Mouse (Mus musculus) thymus, adult 2 months (tissue): Measurements from ENCODE around the gene Gpcpd1. TPM values are rescaled to one million over a fixed set of nuclear protein-coding genes. Genes with fewer than 3 reads are reported as not detected.

Experiments
- DNase-seq: peaks from one replicate; pipeline ENCODE4 v3.0.0; 2021
- H3K27ac ChIP-seq: fragments of 200-500 bp; 2 replicates; pipeline ENCODE4 v1.5.1; 2012; ENCODE audit warnings: low read length, control low read depth; ENCODE audit not compliant: control insufficient read depth, insufficient read depth
- H3K27me3 ChIP-seq: fragments of 200-500 bp; 2 replicates; pipeline ENCODE4 v1.6.1; 2012; ENCODE audit warnings: mild to moderate bottlenecking, low read length, moderate library complexity, mixed read lengths; ENCODE audit not compliant: control insufficient read depth, insufficient read depth
- H3K36me3 ChIP-seq: fragments of 200-500 bp; 2 replicates; pipeline ENCODE4 v1.6.1; 2012; ENCODE audit warnings: mild to moderate bottlenecking, low read length, moderate library complexity; ENCODE audit not compliant: control insufficient read depth, insufficient read depth
- H3K4me1 ChIP-seq: fragments of 200-500 bp; replicated peaks from 2 replicates; pipeline ENCODE4 v1.6.1; 2012; ENCODE audit warnings: low read length; ENCODE audit not compliant: control insufficient read depth, insufficient read depth
- H3K4me3 ChIP-seq: fragments of 200-500 bp; 2 replicates; pipeline ENCODE4 v1.5.1; 2012; ENCODE audit warnings: mild to moderate bottlenecking, low read length, control low read depth, moderate library complexity; ENCODE audit not compliant: control insufficient read depth, insufficient read depth
- CTCF ChIP-seq: fragments of 200-500 bp; IDR thresholded peaks from 2 replicates; pipeline ENCODE4 v1.5.1; 2012; ENCODE audit warnings: mild to moderate bottlenecking, control low read depth, low read length, moderate library complexity, borderline replicate concordance; ENCODE audit not compliant: control insufficient read depth, poor library complexity, insufficient read depth; ENCODE audit errors: extremely low read depth
- POLR2A ChIP-seq: fragments of 200-500 bp; IDR thresholded peaks from 2 replicates; pipeline ENCODE4 v1.6.1; 2012; ENCODE audit warnings: mild to moderate bottlenecking, low read length, control low read depth, moderate library complexity; ENCODE audit not compliant: control insufficient read depth, poor library complexity, insufficient read depth; ENCODE audit errors: extremely low read depth
- WGBS: fragments of 180-500 bp; shearing (Covaris S2); methylation state at CpG from one replicate; pipeline ENCODE4 v1.1.7; 2018; 5-methylcytosine and 5-hydroxymethylcytosine counted together
- polyA plus RNA-seq: library from polyadenylated mRNA; depleted of rRNA; stranded (reverse); fragments of >200 nt; gene quantifications from 2 replicates; pipeline ENCODE4 v1.2.3, GENCODE M21; 2012; rRNA removed

The Gpcpd1 gene
- polyA plus RNA-seq, 1 experiment, result 13.9 TPM

DNA sequence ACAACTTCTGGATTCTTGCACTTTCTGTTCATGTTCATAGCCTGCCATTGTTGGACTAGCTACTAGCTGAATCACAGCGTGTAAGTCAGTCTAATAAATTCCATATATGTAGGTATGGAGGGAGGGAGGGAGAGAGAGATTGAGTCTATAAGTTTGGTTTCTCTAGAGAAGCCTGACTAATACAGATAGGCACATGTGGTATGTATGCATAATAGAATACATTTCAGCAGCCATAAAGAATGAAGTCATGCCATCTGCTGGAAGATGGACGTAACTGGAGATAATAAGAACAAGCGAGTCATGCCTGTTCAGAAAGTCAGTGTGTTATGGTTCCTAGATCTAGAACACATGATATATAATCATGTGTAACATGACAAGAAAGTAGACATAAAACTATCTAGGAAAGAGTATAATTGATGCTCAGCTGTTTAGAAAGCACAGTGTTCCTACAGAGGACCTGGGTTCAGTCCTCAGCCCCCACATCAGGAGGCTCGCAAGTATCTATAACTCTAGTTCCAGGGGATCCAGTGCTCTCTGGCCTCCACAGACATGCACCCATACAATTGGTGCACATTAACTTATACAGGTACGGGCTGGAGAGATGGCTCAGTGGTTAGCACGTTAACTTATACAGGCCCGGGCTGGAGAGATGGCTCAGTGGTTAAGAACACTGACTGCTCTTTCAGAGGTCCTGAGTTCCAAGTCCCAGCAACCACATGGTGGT is 90.0 kb downstream of the Gpcpd1 start:
- no peaks in the 10 kb centered on the region for H3K36me3 ChIP-seq
- peak overlapping the region; percentile 59 for H3K27ac ChIP-seq
- WGBS, result 76% methylated on average over 7 of the region's 7 CpGs
- peak; percentile 22 for DNase-seq
- peaks cover 10% of the 10 kb centered on the region for H3K4me1 ChIP-seq
- H3K4me3 ChIP-seq, result no peak overlapping the region
- TF ChIP-seq POLR2A (no peak), CTCF (no peak)
- no peaks in the 10 kb centered on the region for H3K27me3 ChIP-seq

DNA sequence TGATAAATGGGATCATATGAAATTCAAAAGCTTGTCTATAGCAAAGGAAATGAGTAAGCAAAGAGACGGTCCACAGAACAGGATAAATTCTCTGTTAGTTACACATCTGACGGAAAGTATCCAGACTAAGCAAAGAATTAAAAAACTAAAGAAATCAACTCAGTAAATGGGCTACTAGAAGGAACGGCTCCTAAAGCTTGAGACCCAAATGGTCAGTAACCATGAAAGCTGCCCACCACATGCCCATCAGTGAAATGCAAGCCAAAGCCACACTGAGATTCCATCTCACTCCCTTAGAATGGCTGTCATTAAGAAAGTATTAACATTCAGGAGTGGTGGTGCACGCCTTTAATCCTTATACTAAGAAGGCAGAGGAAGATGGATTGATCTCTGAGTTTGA is 94.3 kb downstream of the Gpcpd1 start:
- H3K27me3 ChIP-seq, result no peaks in the 10 kb centered on the region
- no peak for DNase-seq
- no peak overlapping the region for H3K4me3 ChIP-seq
- no peaks in the 10 kb centered on the region for H3K36me3 ChIP-seq
- peaks cover 15% of the 10 kb centered on the region for H3K4me1 ChIP-seq
- H3K27ac ChIP-seq, result no peak overlapping the region
- 89% methylated on average over 4 of the region's 4 CpGs for WGBS
- TF ChIP-seq CTCF, result no peak
- no peak for TF ChIP-seq POLR2A

DNA sequence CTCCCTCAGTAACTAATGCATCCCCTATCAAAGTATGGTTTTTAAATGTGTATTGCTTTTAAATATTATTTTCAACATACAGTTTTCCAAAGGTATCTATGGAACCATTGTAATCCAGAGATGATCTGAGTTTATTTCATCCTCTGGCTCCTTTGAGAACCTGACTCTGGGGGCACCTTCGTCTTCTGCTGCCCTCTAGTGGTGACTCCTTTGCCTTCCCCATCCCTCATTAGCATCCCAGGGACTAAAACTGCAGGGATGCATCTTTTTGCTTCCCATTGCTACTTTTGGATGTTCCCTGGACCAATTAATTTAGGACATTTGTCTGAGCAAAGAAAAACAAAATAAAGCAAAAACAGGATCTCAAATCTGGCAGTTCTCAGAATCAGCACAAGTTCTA is 102.1 kb downstream of the Gpcpd1 start:
- TF ChIP-seq POLR2A, result no peak
- TF ChIP-seq CTCF, result no peak
- peak; percentile 51 for DNase-seq
- H3K27me3 ChIP-seq, result no peaks in the 10 kb centered on the region
- H3K4me3 ChIP-seq, result no peak overlapping the region
- H3K36me3 ChIP-seq, result no peaks in the 10 kb centered on the region
- 0% methylated on average over 1 of the region's 1 CpGs for WGBS
- H3K27ac ChIP-seq, result no peak overlapping the region
- H3K4me1 ChIP-seq, result peaks cover 2% of the 10 kb centered on the region

- Histone ChIP-seq H3K4me1 (no peaks in the 10 kb centered on the region), H3K4me3 (no peak overlapping the region), H3K27ac (no peak overlapping the region), H3K36me3 (no peaks in the 10 kb centered on the region), H3K27me3 (no peaks in the 10 kb centered on the region)
- TF ChIP-seq POLR2A (no peak), CTCF (no peak)
- 28% methylated on average over 3 of the region's 3 CpGs for WGBS
- DNase-seq, result no peak
These were observed 106.0 kb downstream of the Gpcpd1 start for GRCm38 (mm10) chr2:132481547-132481946.

Other genes starting within 250 kb of the Gpcpd1 start
- 2.4 and 3.8 TPM in 2 replicates for gene Prokr2, start 202.3 kb downstream of the Gpcpd1 start, polyA plus RNA-seq
- gene Shld1, start 99.2 kb upstream of the Gpcpd1 start, polyA plus RNA-seq, result 13.1 and 20.8 TPM in 2 replicates
- 0.04 and 0.08 TPM in 2 replicates for gene Chgb, start 193.5 kb upstream of the Gpcpd1 start, polyA plus RNA-seq
- gene Trmt6, start 228.3 kb upstream of the Gpcpd1 start, polyA plus RNA-seq, result 4.5 TPM in 2 replicates
- 3.0 and 3.6 TPM in 2 replicates for gene Mcm8, start 228.4 kb upstream of the Gpcpd1 start, polyA plus RNA-seq